Mouse (Mus musculus) spleen, postnatal 36 days (tissue): ENCODE results near the gene Drc7.

Experiments
- DNase-seq, 2 experiments: peaks; one replicate each; pipeline ENCODE4 v3.0.0; 2022; ENCODE audit warnings: low spot score in 2 of 2, mixed read lengths in 1 of 2

Gene Drc7

GRCm38 (mm10) chr8:95059812-95060533, 5.1 kb downstream of the Drc7 start:
- DNase-seq = no peak

DNA sequence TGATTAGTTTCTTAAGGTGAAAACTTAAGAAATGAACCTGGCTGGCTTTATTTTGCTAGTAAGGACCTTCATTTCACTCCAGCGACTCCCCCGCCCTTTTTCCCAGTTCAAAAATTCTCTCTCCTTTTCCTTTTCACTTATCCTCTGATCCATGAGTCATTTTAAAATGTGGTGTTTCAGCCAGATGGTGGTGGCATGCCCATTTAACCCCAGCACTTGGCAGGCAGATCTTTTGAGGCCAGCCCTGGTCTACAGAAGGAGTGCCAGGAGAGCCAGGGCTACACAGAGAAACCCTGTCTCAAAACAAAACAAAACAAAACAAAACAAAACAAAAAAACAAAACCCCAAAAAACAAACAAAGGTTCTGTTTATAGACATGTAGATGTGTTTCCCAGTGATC, 9.6 kb downstream of the Drc7 start:
- DNase-seq = no peak

GRCm38 (mm10) chr8:95067582-95067981, 12.7 kb downstream of the Drc7 start:
- peak in 1 of 2 experiments; percentile 57 for DNase-seq

DNA sequence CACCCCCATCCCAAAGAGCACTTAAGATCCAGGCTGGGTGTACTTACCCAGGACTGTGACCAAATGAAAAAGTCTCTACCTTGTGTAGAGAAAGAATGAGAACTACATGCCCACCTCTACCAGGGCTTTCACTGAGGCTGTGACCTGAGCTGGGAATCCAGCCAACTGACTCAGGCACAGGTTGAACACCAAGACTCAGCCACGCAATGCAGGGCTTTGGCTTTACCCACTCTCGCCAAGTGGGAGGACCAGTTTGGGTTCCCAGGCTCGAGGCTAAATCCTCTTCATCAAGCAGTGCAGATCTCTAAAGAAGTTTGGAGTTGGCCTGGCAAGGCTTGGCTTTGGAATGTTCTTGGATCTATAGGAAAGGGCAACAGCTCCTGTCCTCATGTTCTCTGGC, 20.6 kb downstream of the Drc7 start:
- DNase-seq = no peak

DNA sequence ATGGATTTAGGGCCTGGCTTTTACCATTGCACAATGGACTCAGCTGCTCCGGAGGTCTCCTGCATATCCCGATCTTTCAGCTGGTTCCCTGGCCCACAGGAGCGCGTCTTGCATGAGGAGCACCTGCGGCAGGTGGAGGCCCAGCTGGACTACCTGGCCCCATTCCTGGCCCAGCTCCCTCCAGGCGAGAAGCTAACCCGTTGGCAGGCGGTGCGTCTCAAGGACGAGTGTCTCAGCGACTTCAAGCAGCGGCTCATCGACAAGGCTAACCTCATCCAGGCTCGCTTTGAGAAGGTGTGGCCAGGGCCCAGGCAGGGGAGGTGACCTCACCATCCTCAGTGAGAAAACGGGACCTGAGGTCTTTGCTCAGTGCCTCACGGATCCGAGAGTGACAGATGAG, 21.2 kb downstream of the Drc7 start:
- no peak for DNase-seq

DNA sequence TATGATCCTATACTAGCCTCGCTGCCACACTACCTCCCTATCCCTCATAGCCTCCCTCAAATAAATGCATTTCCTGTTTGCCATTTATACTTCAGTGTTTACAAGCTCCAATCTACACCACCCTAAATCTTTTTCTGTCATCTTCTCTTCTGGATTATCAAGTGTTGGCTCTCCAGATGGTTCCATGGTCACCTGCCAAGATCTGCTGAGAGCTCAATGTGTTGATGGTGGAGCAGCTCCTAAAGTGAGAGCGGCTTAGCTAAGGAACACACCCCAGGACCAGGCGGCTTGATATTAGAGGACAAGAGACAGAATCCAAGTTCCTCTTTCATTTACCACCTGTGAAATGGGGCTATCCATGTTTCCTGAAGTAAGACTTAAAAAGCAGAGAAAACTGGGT, 23.2 kb downstream of the Drc7 start:
- no peak for DNase-seq

DNA sequence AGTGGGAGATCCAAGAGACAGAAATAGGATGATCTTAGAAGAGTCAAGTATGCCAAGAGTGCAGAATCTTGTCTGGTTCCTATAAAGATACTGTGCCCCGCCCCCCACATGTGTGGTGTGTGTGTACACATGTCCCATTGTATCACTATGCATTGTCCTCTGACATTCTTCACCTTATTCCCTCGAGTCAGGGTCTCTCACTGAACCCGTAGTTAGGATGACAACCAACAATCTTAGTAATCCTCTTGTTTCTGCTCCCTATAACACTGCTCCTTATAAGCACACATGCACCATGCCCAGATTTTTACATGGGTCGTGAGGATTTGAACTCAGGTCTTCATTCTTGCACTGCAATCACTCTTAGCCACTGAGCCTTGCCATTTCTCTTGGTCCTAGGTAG, 24.4 kb downstream of the Drc7 start:
- DNase-seq = no peak

DNA sequence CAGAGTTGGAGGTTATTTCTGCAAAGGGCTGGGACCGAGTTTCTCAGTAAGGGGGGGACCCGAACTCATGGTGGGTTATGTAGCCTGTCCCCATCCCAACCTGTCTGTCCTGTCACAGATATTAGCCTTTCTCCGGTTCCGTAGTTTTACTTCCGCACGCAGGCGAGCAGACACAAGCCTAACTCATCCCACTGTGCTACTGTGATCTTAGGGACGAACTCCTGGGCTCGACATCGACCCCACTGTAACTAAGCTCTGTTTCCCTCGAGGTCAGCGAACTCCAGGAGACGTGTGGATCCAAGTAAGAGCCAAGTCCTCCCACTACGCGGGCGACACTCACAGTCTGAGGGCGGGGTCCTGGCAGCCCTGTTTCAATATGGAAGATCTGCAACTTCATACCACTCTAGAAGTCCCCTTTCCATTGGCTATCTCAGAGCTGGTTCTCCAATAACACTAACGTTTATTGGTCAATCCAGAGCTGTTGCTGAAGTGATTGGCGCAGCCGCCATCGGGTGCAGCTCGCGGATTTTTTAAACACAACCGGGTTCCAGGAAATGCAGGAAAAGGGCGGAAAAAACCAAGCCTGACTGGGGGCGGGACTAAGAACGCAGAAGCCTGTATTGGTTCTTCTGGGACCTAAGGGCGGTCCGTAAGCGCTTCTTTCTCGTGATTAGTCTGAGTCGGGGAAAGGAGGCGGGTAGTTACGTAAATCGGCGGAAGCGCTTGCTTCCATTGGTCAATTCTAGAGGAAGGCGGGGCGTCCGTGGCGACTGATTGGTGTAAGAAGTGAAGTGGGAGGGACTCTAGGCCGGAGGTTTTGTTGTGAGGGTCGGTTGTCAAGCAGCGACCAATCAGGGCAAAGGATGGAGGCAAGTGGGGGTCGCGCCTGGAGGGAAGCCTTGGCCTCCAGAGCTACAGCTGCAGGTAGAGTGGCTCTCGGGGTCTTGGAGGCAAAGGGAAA, 25.8 kb downstream of the Drc7 start, which contains the start of gene Katnb1:
TSS of gene Katnb1 (plus strand) at position 806 of the 961 bp plus-strand sequence.
- peak; percentile 98 to 99 for DNase-seq

DNA sequence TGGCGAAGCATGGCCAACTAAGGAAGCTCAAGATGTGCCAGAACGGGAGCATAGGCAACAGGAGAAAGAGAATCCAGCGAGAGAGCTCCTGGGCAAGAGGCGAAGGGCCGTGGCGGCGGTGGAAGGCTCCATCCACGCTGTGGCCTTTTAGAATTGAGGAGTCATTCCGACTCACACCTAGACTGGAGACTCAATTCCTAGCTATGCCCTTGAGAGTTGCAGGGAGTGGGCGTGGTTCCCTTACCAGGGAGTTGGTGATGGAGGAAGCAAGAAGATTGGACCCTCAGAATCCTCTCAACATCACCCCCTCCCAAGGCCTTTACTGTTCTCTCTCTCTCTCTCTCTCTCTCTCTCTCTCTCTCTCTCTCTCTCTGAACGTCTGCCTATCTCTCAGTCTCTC, 26.7 kb downstream of the Drc7 start:
- DNase-seq = peak in 1 of 2 experiments; percentile 18

DNA sequence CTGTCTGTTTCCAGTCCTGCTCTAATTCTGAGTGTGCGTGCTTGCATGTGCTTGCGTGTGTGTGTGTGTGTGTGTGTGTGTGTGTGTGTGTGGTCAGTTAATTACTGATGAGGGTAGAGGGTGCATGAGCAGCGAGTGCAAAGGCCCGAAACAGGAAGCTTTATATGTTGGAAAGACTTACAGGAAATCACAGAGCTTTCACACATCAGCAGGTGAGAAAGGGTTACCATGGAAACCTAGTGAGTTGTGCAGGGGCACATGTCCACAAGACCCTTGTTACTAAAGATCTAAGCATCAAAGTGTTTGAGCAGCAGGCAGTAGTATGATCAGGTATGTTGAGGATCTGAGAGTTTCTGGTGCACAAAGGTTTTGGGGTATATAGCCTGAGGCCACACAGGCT, 29.4 kb downstream of the Drc7 start:
- no peak for DNase-seq

GRCm38 (mm10) chr8:95084744-95085431, 30.0 kb downstream of the Drc7 start:
- DNase-seq = no peak

GRCm38 (mm10) chr8:95085432-95086141, 30.7 kb downstream of the Drc7 start:
- DNase-seq = no peak

GRCm38 (mm10) chr8:95093574-95093973, 38.7 kb downstream of the Drc7 start:
- no peak for DNase-seq

DNA sequence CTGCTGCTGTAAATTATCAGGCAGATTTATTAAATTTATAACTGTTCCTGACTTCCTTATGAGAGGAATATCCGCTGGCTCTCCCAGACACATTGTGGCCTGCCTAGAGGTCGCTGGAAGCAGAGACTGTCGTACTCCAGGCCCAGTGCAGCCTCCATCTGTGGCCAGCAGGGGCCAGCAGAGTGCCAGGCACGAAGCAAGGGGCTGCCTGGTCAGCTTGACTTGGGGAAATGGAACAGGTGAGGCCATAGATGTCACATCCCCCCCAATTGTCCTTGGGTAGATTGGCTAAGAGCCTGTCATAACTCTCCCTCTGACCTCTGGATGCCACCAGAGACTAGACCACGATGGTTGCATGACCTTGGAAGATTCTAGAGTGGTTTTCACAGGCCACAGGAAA, 44.1 kb downstream of the Drc7 start:
- DNase-seq = peak; percentile 28 to 37

- DNase-seq = no peak
These were observed 47.1 kb downstream of the Drc7 start for GRCm38 (mm10) chr8:95101972-95102371.

GRCm38 (mm10) chr8:95107306-95107705, 52.4 kb downstream of the Drc7 start:
- no peak for DNase-seq

DNA sequence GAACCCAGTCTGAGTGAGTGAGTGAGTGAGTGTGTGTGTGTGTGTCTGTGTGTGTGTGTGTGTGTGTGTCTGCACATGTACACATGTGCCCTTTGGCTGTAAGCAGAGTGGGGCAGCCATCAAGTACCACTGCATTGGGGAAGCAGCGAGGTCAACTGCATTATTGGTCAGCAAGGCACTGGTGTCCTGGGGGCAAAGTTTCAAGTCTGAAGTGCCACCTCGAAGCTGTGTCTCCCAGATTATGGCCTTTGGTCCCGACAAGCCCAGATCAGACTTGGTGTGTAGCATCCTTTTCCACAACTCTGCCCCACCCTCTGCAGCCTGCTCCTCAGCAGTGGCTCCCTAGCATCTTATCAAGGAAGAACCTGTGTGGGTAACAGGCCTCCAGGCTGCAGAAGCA, 57.7 kb downstream of the Drc7 start:
- DNase-seq = no peak

DNA sequence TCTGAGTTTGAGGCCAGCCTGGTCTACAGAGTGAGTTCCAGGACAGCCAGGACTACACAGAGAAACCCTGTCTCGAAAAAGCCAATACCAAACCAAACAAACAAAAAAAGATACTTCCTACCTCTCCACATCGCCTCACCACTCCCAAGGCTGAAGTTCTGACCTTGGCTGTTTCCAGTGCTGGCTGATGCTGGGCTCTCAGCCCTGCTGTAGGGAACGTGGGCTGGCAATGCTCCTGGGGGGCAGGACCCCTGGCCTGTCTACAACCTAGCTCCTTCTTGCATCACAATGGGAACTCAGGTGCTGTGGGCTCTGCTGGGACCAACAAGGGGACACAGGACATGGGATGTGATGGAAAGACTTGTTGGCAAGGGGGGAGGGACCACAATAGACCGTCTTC, 58.2 kb downstream of the Drc7 start:
- no peak for DNase-seq

DNA sequence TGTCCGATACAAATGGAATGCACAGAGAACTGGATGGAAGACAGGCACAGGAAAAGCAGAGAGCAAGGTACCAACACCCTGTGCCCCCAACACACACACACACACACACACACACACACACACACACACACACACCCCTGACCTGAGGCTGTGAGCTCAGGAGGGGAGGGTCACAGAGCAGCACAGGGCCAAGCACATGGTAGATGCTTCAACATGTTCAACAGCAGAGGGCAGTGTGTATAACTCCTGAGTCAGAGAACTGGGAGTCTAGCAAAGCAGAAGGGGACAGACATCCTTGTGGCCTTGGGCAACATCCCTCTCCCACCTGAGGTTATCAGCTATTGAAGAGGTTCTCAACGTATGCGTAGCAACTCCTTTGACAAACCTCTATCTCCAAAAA, 58.8 kb downstream of the Drc7 start:
- no peak for DNase-seq

DNA sequence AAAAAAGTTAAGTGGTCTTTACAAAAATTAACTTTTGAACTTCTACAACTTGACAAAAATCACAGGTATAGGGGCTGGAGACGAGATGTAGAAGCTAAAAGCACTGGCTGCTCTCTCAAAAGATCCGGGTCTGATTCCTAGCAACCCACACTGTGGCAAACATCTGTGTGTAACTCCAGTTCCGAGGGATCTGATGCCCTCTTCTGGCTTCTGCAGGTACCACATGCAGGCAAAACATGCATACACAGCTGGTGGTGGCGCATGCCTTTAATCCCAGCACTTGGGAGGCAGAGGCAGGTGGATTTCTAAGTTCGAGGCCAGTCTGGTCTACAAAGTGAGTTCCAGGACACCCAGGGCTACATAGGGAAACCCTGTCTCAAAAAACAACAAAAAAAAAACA, 68.6 kb downstream of the Drc7 start:
- DNase-seq = no peak

GRCm38 (mm10) chr8:95126497-95126896, 71.6 kb downstream of the Drc7 start:
- DNase-seq = no peak

DNA sequence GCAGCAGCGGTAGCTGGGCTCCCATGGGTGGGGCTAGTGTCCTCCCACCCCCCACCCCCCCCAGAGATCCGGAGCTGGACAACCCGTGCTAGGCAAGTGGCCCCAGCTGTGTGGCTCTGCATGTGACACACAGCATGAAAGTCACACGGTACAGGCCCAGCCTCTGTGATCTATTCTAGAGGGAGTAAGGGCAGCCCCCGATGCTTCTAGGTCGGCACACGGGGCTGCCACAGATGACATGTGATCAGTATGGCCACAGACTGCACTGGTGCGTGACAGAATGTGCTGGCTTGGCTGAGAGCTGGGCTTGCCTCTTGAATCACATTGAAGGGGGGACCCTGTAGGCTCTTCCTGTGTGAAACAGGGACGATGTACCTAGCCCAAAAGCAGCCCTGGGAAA, 72.8 kb downstream of the Drc7 start:
- peak in 1 of 2 experiments; percentile 18 for DNase-seq
